ENCODE assay signal across 9 mouse cellular contexts in genomic region chr6:72955517-72956198, GRCm38 (mm10). TPM values are rescaled to one million over a fixed set of nuclear protein-coding genes. Genes with fewer than 3 reads are reported as not detected.
DNase-seq lines count a peak whose midpoint lies in the region; ATAC-seq and TF ChIP-seq lines count a peak whose summit lies in the region.
"Had no signal": no experiment of that assay in that cellular context is flagged by ENCODE, and none has a peak within 500 bp of the region (broad histone marks: within the 10 kb centered on the region; RNA-seq: fewer than 3 reads in every experiment).

No protein-coding gene starts in this region.

- ATAC-seq in limb, embryonic 11.5 days (ENCODE audit: insufficient number of reproducible peaks, low FRiP score, low TSS enrichment, low read depth), result no peak

- intact Hi-C loops in gastrocnemius, adult 2 months (cut with DNase I), result no loop called here

- TF ChIP-seq POLR2A in CH12.LX (IDR thresholded peaks at IDR 0.05; ENCODE audit: low read depth, low read length), result no peak
- TF ChIP-seq POLR2A in small intestine, adult 2 months (IDR thresholded peaks at IDR 0.05; ENCODE audit: low read depth, low read length), result no peak

- peaks cover 19 to 38% of the 10 kb centered on the region in 2 experiments for H3K4me1 ChIP-seq in CH12.LX (ENCODE audit: control insufficient read depth in 1 of 2, insufficient read depth in 2 of 2)
- peaks cover 40% of the 10 kb centered on the region for H3K4me1 ChIP-seq in forebrain, embryonic 10.5 days
- peaks cover 9% of the 10 kb centered on the region for H3K4me1 ChIP-seq in limb, embryonic 11.5 days (ENCODE audit: control insufficient read depth, insufficient read depth, low read length)
- H3K4me1 ChIP-seq in small intestine, adult 2 months (ENCODE audit: control insufficient read depth, insufficient read depth, insufficient read length, low read length), result peaks cover 12% of the 10 kb centered on the region

- no peak for TF ChIP-seq EP300 in CH12.LX (IDR thresholded peaks at IDR 0.05; ENCODE audit: low read length)

- no peak for DNase-seq in gastrocnemius, adult 2 months
- no peak for DNase-seq in gastrocnemius, postnatal 25 days
- no peak for DNase-seq in CH12.LX (ENCODE audit: extremely low read depth)
- DNase-seq in forebrain, embryonic 10.5 days (ENCODE audit: extremely low spot score, low spot score), result no peak
- no peak for DNase-seq in limb, embryonic 11.5 days (ENCODE audit: low spot score)
- no peak for DNase-seq in MN1 (ENCODE audit: low spot score)
- DNase-seq in left cerebral cortex, adult 11 months (ENCODE audit: low spot score), result no peak

- no peak for TF ChIP-seq CTCF in gastrocnemius, adult 2 months (IDR thresholded peaks at IDR 0.05)
- no peak for TF ChIP-seq CTCF in CH12.LX (conservative IDR thresholded peaks at IDR 0.05 in 1 of 2, IDR thresholded peaks at IDR 0.05 in 1 of 2; ENCODE audit: low read depth in 2 of 2, low read length in 2 of 2)
- no peak for TF ChIP-seq CTCF in small intestine, adult 2 months (IDR thresholded peaks at IDR 0.05; ENCODE audit: extremely low read depth, insufficient read length, insufficient replicate concordance, low read depth, low read length)

- no peak for TF ChIP-seq RAD21 in CH12.LX (IDR thresholded peaks at IDR 0.05; ENCODE audit: low read depth, low read length)

- H3K9me3 ChIP-seq in CH12.LX (replicated peaks; ENCODE audit: low read length), result no peaks in the 10 kb centered on the region
- H3K9me3 ChIP-seq in forebrain, embryonic 10.5 days, result no peaks in the 10 kb centered on the region
- no peaks in the 10 kb centered on the region for H3K9me3 ChIP-seq in limb, embryonic 11.5 days (ENCODE audit: control insufficient read depth, low read length)

- H3K36me3 ChIP-seq in CH12.LX (replicated peaks in 1 of 2; ENCODE audit: control insufficient read depth in 1 of 2, insufficient read depth in 1 of 2, low read length in 1 of 2), result no peaks in the 10 kb centered on the region
- no peaks in the 10 kb centered on the region for H3K36me3 ChIP-seq in forebrain, embryonic 10.5 days (replicated peaks)
- H3K36me3 ChIP-seq in limb, embryonic 11.5 days (ENCODE audit: control insufficient read depth, insufficient read depth, low read length), result no peaks in the 10 kb centered on the region
- H3K36me3 ChIP-seq in small intestine, adult 2 months (ENCODE audit: control insufficient read depth, insufficient read depth, low read length), result no peaks in the 10 kb centered on the region

- dilution Hi-C loops in CH12.LX (cut with MboI; ENCODE audit: extremely low pct_ligation_motif_present, extremely low pct_unique_long_range_greater_than_20kb, low sequenced_read_pairs), result no loop called here

- peaks cover 14% of the 10 kb centered on the region for H3K79me2 ChIP-seq in CH12.LX (replicated peaks; ENCODE audit: control insufficient read depth, extremely low read depth, insufficient read depth, poor library complexity, severe bottlenecking)

- peak overlapping the region; percentile 12; the same call in 1 of the 2 replicates for H3K9ac ChIP-seq in CH12.LX (ENCODE audit: insufficient read depth, low read depth)
- no peak overlapping the region for H3K9ac ChIP-seq in limb, embryonic 11.5 days (ENCODE audit: low read length)

- no peaks in the 10 kb centered on the region for H3K27me3 ChIP-seq in CH12.LX (replicated peaks)
- peaks cover 6% of the 10 kb centered on the region; the same call in 1 of the 2 replicates for H3K27me3 ChIP-seq in forebrain, embryonic 10.5 days (ENCODE audit: poor library complexity, severe bottlenecking)
- no peaks in the 10 kb centered on the region for H3K27me3 ChIP-seq in limb, embryonic 11.5 days (ENCODE audit: control insufficient read depth, insufficient read depth, low read length)
- H3K27me3 ChIP-seq in small intestine, adult 2 months (ENCODE audit: control insufficient read depth, insufficient read depth, low read length), result no peaks in the 10 kb centered on the region

- in situ Hi-C loops in CH12.LX (cut with MboI; ENCODE audit: low pct_ligation_motif_present, low pct_unique_long_range_greater_than_20kb, low sequenced_read_pairs), result loop anchor here (5.0 kb wide), 1 partner anchor 37 kb away; no protein-coding TSS in a partner anchor

- no peak overlapping the region for H3K4me3 ChIP-seq in gastrocnemius, adult 2 months
- H3K4me3 ChIP-seq in CH12.LX (replicated peaks in 1 of 3; ENCODE audit: low read depth in 2 of 3, low read length in 2 of 3, poor library complexity in 1 of 3), result no peak overlapping the region
- peak overlapping the region; percentile 92 for H3K4me3 ChIP-seq in forebrain, embryonic 10.5 days
- no peak overlapping the region for H3K4me3 ChIP-seq in limb, embryonic 11.5 days (ENCODE audit: low read depth, low read length)
- H3K4me3 ChIP-seq in small intestine, adult 2 months (ENCODE audit: low read depth, low read length), result no peak overlapping the region
- H3K4me3 ChIP-seq: heart, adult 2 months had no signal

- peak overlapping the region; percentile 92 for H3K4me2 ChIP-seq in CH12.LX (ENCODE audit: insufficient read depth, low read depth, poor library complexity, severe bottlenecking)
- peak overlapping the region; percentile 42; the same call in 1 of the 2 replicates for H3K4me2 ChIP-seq in limb, embryonic 11.5 days (ENCODE audit: low read depth, severe bottlenecking)

- 46% methylated on average over 8 of the region's 8 CpGs for WGBS in forebrain, embryonic 10.5 days
- WGBS in limb, embryonic 11.5 days, result 61% methylated on average over 8 of the region's 8 CpGs
- 70% methylated on average over 8 of the region's 8 CpGs for WGBS in small intestine, adult 2 months

- H3K27ac ChIP-seq in gastrocnemius, adult 2 months, result peak overlapping the region; percentile 40; the same call in 1 of the 2 replicates
- peak overlapping the region; percentile 28; the same call in 1 of the 2 replicates for H3K27ac ChIP-seq in CH12.LX (ENCODE audit: insufficient read depth, low read depth)
- peak overlapping the region; percentile 99 for H3K27ac ChIP-seq in forebrain, embryonic 10.5 days
- no peak overlapping the region; the same call in 1 of the 2 replicates for H3K27ac ChIP-seq in limb, embryonic 11.5 days (replicated peaks; ENCODE audit: low read depth, low read length)
- H3K27ac ChIP-seq in small intestine, adult 2 months (ENCODE audit: insufficient read depth, low read depth, low read length), result peak overlapping the region; percentile 44; the same call in 1 of the 2 replicates
- H3K27ac ChIP-seq: heart, adult 2 months had no signal

TF ChIP-seq in CH12.LX, 34 proteins besides CTCF, POLR2A, EP300 and RAD21:
- TF ChIP-seq ELF1 (IDR thresholded peaks at IDR 0.05; ENCODE audit: low read depth, low read length) (peak; percentile 61), CHD1 (IDR thresholded peaks at IDR 0.05; ENCODE audit: low read depth, low read length) (0 out of 2 replicates have a peak, but pooled peaks have one; percentile 36), CHD2 (IDR thresholded peaks at IDR 0.05; ENCODE audit: low read length) (peak; percentile 88), TBP (conservative IDR thresholded peaks at IDR 0.05; ENCODE audit: low read depth, low read length) (no peak), ZMIZ1 (IDR thresholded peaks at IDR 0.05; ENCODE audit: low read depth, low read length) (no peak), HCFC1 (IDR thresholded peaks at IDR 0.05; ENCODE audit: low read depth, low read length) (peak; percentile 27; the same call in 1 of the 2 replicates)

RNA-seq across cellular contexts. Expression of gene Tmsb10, which starts 2.9 kb away (rescaled TPM):
- 10 to 100 TPM; 30.1 to 67.9 TPM for total RNA-seq in gastrocnemius, adult 2 months (2021)
- total RNA-seq in gastrocnemius, postnatal 25 days (2021), result 100 to 1,000 TPM in 1 of 2 experiments, 10 to 100 TPM in 1; 81.7 to 136 TPM
- total RNA-seq in CH12.LX (2012; rRNA removed), result 223 and 253 TPM in 2 replicates
- total RNA-seq in CH12.LX (2014; rRNA removed), result 277 and 379 TPM in 2 replicates
- polyA plus RNA-seq in CH12.LX (2012; ENCODE audit: insufficient read length, low read depth), result 479 and 722 TPM in 2 replicates
- 2,414 and 2,501 TPM in 2 replicates for polyA plus RNA-seq in forebrain, embryonic 10.5 days (2016; fragmentation: Nextera tagmentation; extraction: Ambion mirVana)
- polyA plus RNA-seq in limb, embryonic 11.5 days (2014; fragmentation: Nextera tagmentation; extraction: Ambion mirVana), result 3,502 and 3,578 TPM in 2 replicates
- polyA plus RNA-seq in small intestine, adult 2 months (2012; rRNA removed), result 16.5 and 30.4 TPM in 2 replicates

RNA-seq across cellular contexts. Expression of gene Kcmf1, which starts 55.9 kb away (rescaled TPM):
- 100 to 1,000 TPM; 155 to 192 TPM for total RNA-seq in gastrocnemius, adult 2 months (2021)
- total RNA-seq in gastrocnemius, postnatal 25 days (2021), result 100 to 1,000 TPM; 128 to 136 TPM
- 82.5 and 108 TPM in 2 replicates for total RNA-seq in CH12.LX (2012; rRNA removed)
- 97.6 and 98.0 TPM in 2 replicates for total RNA-seq in CH12.LX (2014; rRNA removed)
- polyA plus RNA-seq in CH12.LX (2012; ENCODE audit: insufficient read length, low read depth), result 161 and 207 TPM in 2 replicates
- 29.4 and 30.1 TPM in 2 replicates for polyA plus RNA-seq in forebrain, embryonic 10.5 days (2016; fragmentation: Nextera tagmentation; extraction: Ambion mirVana)
- 49.8 and 52.0 TPM in 2 replicates for polyA plus RNA-seq in limb, embryonic 11.5 days (2014; fragmentation: Nextera tagmentation; extraction: Ambion mirVana)
- 99.8 and 254 TPM in 2 replicates for polyA plus RNA-seq in small intestine, adult 2 months (2012; rRNA removed)

Comparison
In these comparisons a context has a peak if more than half of its experiments do, and no peak if none do; other contexts are left out.
1. RNA of gene Tmsb10, which starts 2.9 kb away (polyA plus RNA-seq): 3,502 to 3,578 TPM in limb, embryonic 11.5 days, 2,414 to 2,501 TPM in forebrain, embryonic 10.5 days and 479 to 722 TPM in CH12.LX; 16.5 to 30.4 TPM in small intestine, adult 2 months; every median in the first group is over 10 times any median in the second.